Mouse (Mus musculus) cortical plate, adult 2 months (tissue): ENCODE results near the gene Bcar3.

ENCODE experiments used
- CTCF ChIP-seq: fragments of 200-500 bp; IDR thresholded peaks from 2 replicates; pipeline ENCODE4 v1.5.1; 2011; ENCODE audit warnings: mild to moderate bottlenecking, control low read depth, low read length; ENCODE audit not compliant: insufficient read depth; ENCODE audit errors: extremely low read depth
- POLR2A ChIP-seq: fragments of 200-500 bp; IDR thresholded peaks from 2 replicates; pipeline ENCODE4 v1.6.1; 2011; ENCODE audit warnings: mild to moderate bottlenecking, low read length, control low read depth; ENCODE audit not compliant: insufficient read depth; ENCODE audit errors: extremely low read depth

GRCm38 (mm10) chr3:122507826-122508225 lies 213.9 kb downstream of the Bcar3 start:
- TF ChIP-seq CTCF = no peak
- no peak for TF ChIP-seq POLR2A
